Mouse (Mus musculus) layer of hippocampus, postnatal 36 days (tissue): ENCODE data around the gene Lrfn4. TPM values are rescaled to one million over a fixed set of nuclear protein-coding genes. Genes with fewer than 3 reads are reported as not detected.
"Not testable (repeated sequence)": the region's sequence is repeated elsewhere in the genome, so short reads cannot be mapped to it uniquely, and the experiment has no call there.

Experiments used
- DNase-seq, 2 experiments: peaks; one replicate each; pipeline ENCODE4 v3.0.0; 2022
- total RNA-seq, 2 experiments: library from RNA; stranded (reverse); gene quantifications; 2 replicates each; pipeline ENCODE4 v1.2.3; 2021

The Lrfn4 gene
- total RNA-seq, 2 experiments from 2014 or later = 35.0 to 35.3 TPM

GRCm38 (mm10) chr19:4610109-4610508 is 5.4 kb downstream of the Lrfn4 start:
- no peak for DNase-seq

- no peak for DNase-seq
Observed at GRCm38 (mm10) chr19:4608511-4608910, 7.0 kb downstream of the Lrfn4 start.

GRCm38 (mm10) chr19:4607406-4607805 is 8.1 kb downstream of the Lrfn4 start:
- no peak for DNase-seq

GRCm38 (mm10) chr19:4605654-4606053 is 9.8 kb downstream of the Lrfn4 start:
- DNase-seq = no peak

DNA sequence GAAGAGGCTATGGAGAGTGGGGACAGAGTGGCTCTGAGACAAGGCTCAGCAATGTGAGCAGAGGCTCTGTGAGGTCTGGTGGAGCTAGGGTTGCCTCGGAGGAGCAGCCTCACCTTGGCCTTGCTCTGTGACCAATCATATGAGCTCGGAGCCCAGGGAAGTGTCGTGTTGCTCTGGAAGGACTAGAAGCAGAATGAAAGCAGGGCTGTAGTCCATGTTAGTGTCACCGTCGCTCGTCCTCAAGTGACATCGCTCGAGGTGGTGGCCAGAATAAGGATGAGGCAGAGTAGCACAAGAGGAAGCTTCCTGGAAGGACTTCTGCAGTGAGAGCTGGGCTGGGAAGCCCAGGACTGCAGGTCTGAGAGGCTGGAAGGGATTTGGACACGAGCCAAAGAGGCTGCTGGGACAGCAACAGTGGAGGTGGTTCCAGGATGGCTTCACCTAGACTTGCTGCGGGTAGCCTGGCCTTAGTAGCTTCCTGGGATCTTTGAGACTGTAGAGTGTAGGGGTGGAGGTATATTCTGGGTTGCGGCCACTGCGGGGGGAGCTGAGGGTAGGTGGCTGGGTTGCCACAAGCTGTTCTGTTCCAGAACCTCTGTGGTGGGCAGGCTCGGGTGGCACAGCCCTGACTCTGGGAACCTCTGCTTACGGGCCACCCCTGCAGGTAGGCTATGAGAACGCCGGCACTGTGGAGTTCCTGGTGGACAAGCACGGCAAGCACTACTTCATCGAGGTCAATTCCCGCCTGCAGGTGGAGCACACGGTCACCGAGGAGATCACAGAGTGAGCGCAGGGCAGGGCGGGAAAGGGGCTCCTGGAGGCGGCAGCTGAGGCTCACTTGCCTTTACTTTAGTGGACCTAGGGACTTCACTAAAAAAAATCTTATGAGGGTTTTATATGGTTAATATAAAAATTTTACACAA is 11.4 kb downstream of the Lrfn4 start:
- no peak for DNase-seq

GRCm38 (mm10) chr19:4602459-4602858 is 13.0 kb downstream of the Lrfn4 start:
- no peak for DNase-seq

DNA sequence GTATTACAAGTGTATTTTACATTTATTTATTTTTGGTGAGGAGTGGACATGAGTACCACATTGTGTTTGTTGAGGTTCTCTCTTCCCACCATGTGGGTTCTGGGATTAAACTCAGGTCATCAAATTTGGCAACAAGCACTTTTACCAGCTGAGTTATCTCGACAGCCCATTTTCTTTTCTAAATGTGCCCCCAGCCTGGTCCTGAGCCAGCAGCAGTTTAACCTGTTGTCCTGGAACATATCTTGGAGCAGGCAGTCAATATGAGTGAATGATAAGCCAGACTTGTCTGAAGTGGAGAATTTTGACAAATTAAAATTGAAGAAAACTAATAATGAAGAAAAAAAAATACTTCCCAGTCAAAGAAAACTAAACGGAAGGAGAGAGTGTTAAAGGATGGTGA is 19.4 kb downstream of the Lrfn4 start:
- no peak for DNase-seq

- no peak for DNase-seq
Observed at GRCm38 (mm10) chr19:4593792-4594522, 21.5 kb downstream of the Lrfn4 start.

DNA sequence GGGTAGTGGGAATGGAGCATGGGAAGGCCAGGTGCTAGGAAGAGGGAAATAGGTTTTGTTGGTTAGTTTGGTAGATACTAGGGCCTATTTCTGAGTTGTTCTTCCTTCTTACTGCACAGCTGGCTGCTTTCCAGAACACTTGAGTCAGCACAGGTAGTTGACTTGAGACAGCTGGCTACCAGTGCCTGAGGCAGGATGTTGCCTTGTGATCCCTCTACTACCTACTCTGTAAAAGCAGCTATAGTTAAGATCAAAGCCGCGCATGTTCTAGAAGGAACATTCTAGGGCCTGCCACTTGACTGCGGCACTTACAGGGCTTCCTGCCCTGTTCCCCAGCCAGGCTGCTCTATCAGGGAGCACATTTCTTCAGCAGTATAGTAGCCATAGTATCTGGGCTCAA is 25.4 kb downstream of the Lrfn4 start:
- no peak for DNase-seq

- DNase-seq = no peak
Observed at GRCm38 (mm10) chr19:4589081-4589480, 26.4 kb downstream of the Lrfn4 start.

- no peak for DNase-seq
Observed at GRCm38 (mm10) chr19:4588430-4588829, 27.0 kb downstream of the Lrfn4 start.

- DNase-seq = no peak
Observed at GRCm38 (mm10) chr19:4587426-4587825, 28.0 kb downstream of the Lrfn4 start.

DNA sequence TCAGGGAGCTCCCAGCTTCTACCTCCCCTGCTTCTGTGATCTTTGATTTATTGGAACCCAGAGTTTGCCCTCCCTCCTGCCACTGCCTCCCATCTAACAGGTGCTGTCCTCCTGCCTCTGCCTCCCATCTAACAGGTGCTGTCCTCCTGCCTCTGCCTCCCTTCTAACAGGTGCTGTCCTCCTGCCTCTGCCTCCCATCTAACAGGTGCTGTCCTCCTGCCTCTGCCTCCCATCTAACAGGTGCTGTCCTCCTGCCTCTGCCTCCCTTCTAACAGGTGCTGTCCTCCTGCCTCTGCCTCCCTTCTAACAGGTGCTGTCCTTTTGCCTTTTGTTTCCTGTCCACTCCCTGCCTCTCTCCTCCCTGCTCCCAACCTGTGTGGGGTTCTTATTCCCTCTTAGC is 28.7 kb downstream of the Lrfn4 start:
- not testable (repeated sequence) for DNase-seq

- no peak for DNase-seq
Observed at GRCm38 (mm10) chr19:4583856-4584255, 31.6 kb downstream of the Lrfn4 start.

DNA sequence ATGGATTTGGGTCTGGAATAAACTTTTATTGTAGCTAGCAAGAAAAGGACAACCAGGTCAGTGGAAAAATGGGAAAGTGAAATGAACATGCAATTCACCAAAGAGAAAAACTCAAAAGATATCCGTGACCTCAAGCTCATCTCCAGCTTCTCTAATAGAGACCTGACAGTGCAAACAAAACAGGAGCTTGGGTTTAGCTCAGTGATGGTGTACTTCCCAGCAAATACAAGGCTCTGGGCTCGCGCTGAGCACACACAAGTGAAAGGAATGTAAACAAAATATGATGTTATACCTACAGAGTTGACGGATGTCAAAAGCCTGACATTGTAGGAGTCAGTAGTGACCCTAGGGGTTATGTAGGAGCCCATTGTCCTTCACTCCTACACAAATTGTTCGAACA is 36.2 kb downstream of the Lrfn4 start:
- DNase-seq = no peak

GRCm38 (mm10) chr19:4578799-4579198 is 36.7 kb downstream of the Lrfn4 start:
- no peak for DNase-seq

- no peak for DNase-seq
Observed at GRCm38 (mm10) chr19:4573241-4573640, 42.2 kb downstream of the Lrfn4 start.

DNA sequence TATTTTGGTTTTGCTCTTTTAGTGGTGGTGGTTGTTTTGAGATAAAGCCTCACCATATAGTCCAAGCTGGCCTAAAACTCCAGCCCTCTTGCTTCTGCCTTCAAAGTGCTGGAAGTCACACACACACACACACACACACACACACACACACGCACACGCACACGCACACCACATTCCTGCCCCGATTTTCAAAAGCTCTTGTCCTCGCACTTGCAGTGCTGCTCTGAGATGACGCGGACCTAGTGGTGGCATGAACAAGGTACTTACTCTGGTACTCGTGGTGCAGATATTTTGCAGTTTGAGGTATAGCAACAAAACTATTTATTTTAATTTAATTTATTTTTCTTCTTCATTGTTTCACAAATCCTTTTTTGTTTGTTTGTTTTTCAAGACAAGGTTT is 43.0 kb downstream of the Lrfn4 start:
- DNase-seq = no peak

DNA sequence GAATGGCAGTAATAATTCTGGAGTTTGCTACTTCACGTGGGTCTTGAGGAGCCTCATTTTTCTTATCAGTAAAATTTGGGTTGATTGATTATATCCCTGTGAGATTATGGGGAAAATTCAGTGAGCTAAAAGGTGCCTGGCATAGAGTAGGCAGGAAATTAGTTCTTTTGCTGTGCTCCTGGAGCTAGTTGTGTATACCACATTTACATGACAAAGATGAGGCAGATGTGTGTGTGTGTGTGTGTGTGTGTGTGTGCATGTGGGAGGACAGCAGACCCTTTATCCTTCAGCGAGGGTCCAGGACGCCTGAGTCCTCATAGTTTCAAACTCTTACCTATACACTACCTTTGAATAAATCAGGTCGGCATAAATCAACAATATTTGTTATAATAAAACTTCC is 43.4 kb downstream of the Lrfn4 start:
- DNase-seq = no peak

DNA sequence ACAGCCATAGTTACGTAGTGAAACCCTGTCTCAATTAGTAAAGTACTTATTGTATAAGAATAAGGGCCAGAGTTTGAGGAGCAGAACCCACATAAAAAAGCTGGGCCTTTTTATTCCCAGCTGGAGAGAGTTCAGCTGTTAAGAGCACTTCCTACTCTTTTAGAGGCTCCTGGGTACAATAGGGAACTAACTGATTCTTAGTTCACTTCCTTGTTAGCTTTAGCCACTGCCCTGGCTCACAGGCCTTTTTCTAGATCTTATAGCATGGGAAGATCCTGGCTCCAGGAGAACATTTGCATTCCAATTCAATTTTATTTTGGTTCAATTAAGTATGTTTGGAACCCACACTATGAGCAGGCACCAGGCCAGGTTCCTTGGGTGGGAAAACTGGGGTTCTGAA is 43.8 kb downstream of the Lrfn4 start:
- no peak for DNase-seq

- DNase-seq = no peak
Observed at GRCm38 (mm10) chr19:4570815-4571214, 44.7 kb downstream of the Lrfn4 start.

- no peak for DNase-seq
Observed at GRCm38 (mm10) chr19:4570237-4570613, 45.2 kb downstream of the Lrfn4 start.

GRCm38 (mm10) chr19:4569356-4570236 is 45.9 kb downstream of the Lrfn4 start:
- no peak for DNase-seq
